Mouse (Mus musculus): ENCODE data around the gene Defb15. TPM values are rescaled to one million over a fixed set of nuclear protein-coding genes. Genes with fewer than 3 reads are reported as not detected.

Defb15 gene
- not detected for polyA plus RNA-seq (2014; fragmentation: Illumina TruSeq; extraction: RNeasy Lipid Tissue Mini Kit (QIAGEN cat#74804); ENCODE audit: low read depth, low replicate concordance)

DNA sequence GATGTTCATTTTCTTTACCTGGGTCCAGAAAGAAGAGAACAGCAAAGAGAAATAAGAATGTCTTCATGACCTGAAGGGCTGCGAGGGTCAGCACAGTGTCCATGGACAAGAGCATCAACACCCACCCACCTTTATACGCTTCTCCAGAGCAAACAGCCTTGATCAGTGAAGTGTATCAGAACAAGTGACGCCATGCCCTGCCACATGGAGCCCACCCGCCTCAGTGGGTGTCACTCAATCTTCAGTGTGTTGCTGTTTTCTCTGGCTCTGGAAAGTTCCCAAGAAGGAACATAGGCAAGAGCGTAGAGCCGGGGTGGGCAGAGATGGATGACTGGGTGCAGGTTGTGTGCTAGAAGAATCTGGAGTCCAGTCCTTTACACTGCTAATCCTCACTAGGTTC, at the start of gene Defb15:
TSS of gene Defb15 (minus strand) at position 101 of the 400 bp plus-strand sequence.

GRCm38 (mm10) chr8:21969475-21969874, 37.0 kb upstream of the Defb15 start, which contains the start of gene Ccdc70:
Gene Ccdc70 (plus strand): TSS chr8:21969775.

GRCm38 (mm10) chr8:21958414-21958813, 25.9 kb upstream of the Defb15 start, which contains the start of gene Fam90a1a:
Gene Fam90a1a (plus strand): TSS chr8:21958714.

GRCm38 (mm10) chr8:21946462-21946861, 14.0 kb upstream of the Defb15 start, which contains the start of gene Defb13:
Gene Defb13 (plus strand): TSS chr8:21946762.

DNA sequence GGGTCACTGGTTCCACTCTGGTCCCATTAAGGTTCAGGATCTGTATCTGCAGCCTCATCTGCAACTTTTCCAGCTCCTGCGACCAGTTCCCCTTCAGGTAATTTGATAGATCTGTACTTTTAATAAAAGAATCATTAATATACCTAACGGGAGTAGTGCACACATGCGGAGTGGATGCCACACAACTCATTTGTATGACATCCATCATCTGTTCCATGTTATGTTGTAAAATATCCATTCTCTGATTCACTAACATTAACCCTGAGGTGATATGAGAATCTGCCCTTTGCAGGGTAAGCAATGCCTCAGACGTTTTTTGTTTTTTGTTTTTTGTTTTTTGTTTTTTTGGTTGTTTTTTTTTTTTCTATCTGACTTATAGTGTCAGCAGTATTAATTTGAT, 5.5 kb upstream of the Defb15 start, which contains the start of gene Defb35:
TSS of gene Defb35 (plus strand) at position 301 of the 400 bp plus-strand sequence.

GRCm38 (mm10) chr8:21906290-21906689, 26.2 kb downstream of the Defb15 start, which contains the start of gene Defb11:
Gene Defb11 (minus strand): TSS chr8:21906412.

GRCm38 (mm10) chr8:21885321-21885720, 47.2 kb downstream of the Defb15 start, which contains the start of gene Defb9:
Gene Defb9 (minus strand): TSS chr8:21885421.

Other genes with a start within 250 kb of the Defb15 start
- gene AY761184, start 229.1 kb downstream of the Defb15 start, polyA plus RNA-seq (2014; fragmentation: Illumina TruSeq; extraction: RNeasy Lipid Tissue Mini Kit (QIAGEN cat#74804); ENCODE audit: low read depth, low replicate concordance), result not detected
- not detected for gene Defa24, start 198.2 kb downstream of the Defb15 start, polyA plus RNA-seq (2014; fragmentation: Illumina TruSeq; extraction: RNeasy Lipid Tissue Mini Kit (QIAGEN cat#74804); ENCODE audit: low read depth, low replicate concordance)
- gene Defb50, start 109.2 kb downstream of the Defb15 start, polyA plus RNA-seq (2014; fragmentation: Illumina TruSeq; extraction: RNeasy Lipid Tissue Mini Kit (QIAGEN cat#74804); ENCODE audit: low read depth, low replicate concordance), result not detected
- gene Defb2, start 92.8 kb downstream of the Defb15 start, polyA plus RNA-seq (2014; fragmentation: Illumina TruSeq; extraction: RNeasy Lipid Tissue Mini Kit (QIAGEN cat#74804); ENCODE audit: low read depth, low replicate concordance), result not detected
- not detected for gene Defb10, start 73.8 kb downstream of the Defb15 start, polyA plus RNA-seq (2014; fragmentation: Illumina TruSeq; extraction: RNeasy Lipid Tissue Mini Kit (QIAGEN cat#74804); ENCODE audit: low read depth, low replicate concordance)
- not detected for gene Defb9, start 47.3 kb downstream of the Defb15 start, polyA plus RNA-seq (2014; fragmentation: Illumina TruSeq; extraction: RNeasy Lipid Tissue Mini Kit (QIAGEN cat#74804); ENCODE audit: low read depth, low replicate concordance)
- 9.1 TPM for gene Defb11, start 26.3 kb downstream of the Defb15 start, polyA plus RNA-seq (2014; fragmentation: Illumina TruSeq; extraction: RNeasy Lipid Tissue Mini Kit (QIAGEN cat#74804); ENCODE audit: low read depth, low replicate concordance)
- not detected for gene Defb35, start 5.6 kb upstream of the Defb15 start, polyA plus RNA-seq (2014; fragmentation: Illumina TruSeq; extraction: RNeasy Lipid Tissue Mini Kit (QIAGEN cat#74804); ENCODE audit: low read depth, low replicate concordance)
- gene Defb13, start 14.1 kb upstream of the Defb15 start, polyA plus RNA-seq (2014; fragmentation: Illumina TruSeq; extraction: RNeasy Lipid Tissue Mini Kit (QIAGEN cat#74804); ENCODE audit: low read depth, low replicate concordance), result not detected
- gene Fam90a1a, start 26.0 kb upstream of the Defb15 start, polyA plus RNA-seq (2014; fragmentation: Illumina TruSeq; extraction: RNeasy Lipid Tissue Mini Kit (QIAGEN cat#74804); ENCODE audit: low read depth, low replicate concordance), result not detected
- gene Ccdc70, start 37.1 kb upstream of the Defb15 start, polyA plus RNA-seq (2014; fragmentation: Illumina TruSeq; extraction: RNeasy Lipid Tissue Mini Kit (QIAGEN cat#74804); ENCODE audit: low read depth, low replicate concordance), result not detected
- 0.36 TPM for gene Atp7b, start 127.6 kb upstream of the Defb15 start, polyA plus RNA-seq (2014; fragmentation: Illumina TruSeq; extraction: RNeasy Lipid Tissue Mini Kit (QIAGEN cat#74804); ENCODE audit: low read depth, low replicate concordance)
- gene Alg11, start 128.0 kb upstream of the Defb15 start, polyA plus RNA-seq (2014; fragmentation: Illumina TruSeq; extraction: RNeasy Lipid Tissue Mini Kit (QIAGEN cat#74804); ENCODE audit: low read depth, low replicate concordance), result 26.7 TPM
- gene Nek5, start 192.3 kb upstream of the Defb15 start, polyA plus RNA-seq (2014; fragmentation: Illumina TruSeq; extraction: RNeasy Lipid Tissue Mini Kit (QIAGEN cat#74804); ENCODE audit: low read depth, low replicate concordance), result 4.3 TPM
- 2.2 TPM for gene Nek3, start 233.7 kb upstream of the Defb15 start, polyA plus RNA-seq (2014; fragmentation: Illumina TruSeq; extraction: RNeasy Lipid Tissue Mini Kit (QIAGEN cat#74804); ENCODE audit: low read depth, low replicate concordance)